Mouse (Mus musculus) megakaryocyte, embryonic 14.5 days (primary cell): ENCODE measurements around the gene Vangl2.

Experiments
- FLI1 ChIP-seq: IDR thresholded peaks from 2 replicates; pipeline ENCODE4 v1.6.1; 2012; ENCODE audit warnings: low read length, inconsistent platforms, mixed read lengths
- GATA1 ChIP-seq: IDR thresholded peaks from 3 replicates; pipeline ENCODE4 v1.6.1; 2012; ENCODE audit warnings: mixed read lengths, low read length, inconsistent platforms, borderline replicate concordance

DNA sequence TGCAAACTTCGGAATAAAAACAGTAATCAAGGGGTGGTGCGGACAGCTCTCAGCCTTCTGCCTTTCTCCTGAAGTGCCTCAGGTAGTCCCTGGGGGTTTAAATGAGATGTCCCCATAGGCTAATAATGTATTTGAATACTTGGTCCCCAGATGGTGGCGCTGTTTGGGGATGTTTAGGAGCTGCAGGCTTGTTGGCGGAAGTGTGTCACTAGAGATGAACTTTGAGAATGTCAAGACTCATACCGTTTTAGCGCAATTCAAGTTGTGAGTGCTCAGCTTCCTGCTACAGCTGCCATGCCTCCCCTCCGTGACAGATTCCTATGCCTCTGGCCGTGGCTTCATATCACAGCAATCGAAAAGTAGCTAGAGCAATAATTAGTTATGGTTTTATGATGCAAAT, 52.9 kb downstream of the Vangl2 start:
- TF ChIP-seq GATA1 (no peak), FLI1 (no peak)
